Mouse (Mus musculus): ENCODE results near the gene Arhgap25.

DNA sequence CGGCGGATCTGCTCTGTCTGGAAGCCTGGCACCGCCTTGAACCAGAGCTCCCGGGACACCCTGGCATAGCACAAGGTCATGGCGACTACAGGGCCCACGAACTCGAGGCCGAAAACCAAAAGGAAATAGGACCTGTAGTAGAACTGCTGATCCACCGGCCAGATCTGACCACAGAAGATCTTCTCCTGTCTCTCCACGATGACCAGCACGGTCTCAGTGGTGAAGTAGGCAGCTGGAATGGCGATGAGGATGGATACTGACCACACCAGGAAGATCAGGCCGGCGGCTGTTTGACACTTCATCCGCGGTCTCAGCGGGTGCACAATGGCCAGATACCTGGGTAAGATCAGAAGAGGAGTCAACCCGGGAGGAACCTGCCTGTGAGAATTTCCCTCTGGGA, 48.5 kb upstream of the Arhgap25 start:
- no peak for TF ChIP-seq CTCF (IDR thresholded peaks at IDR 0.05; ENCODE audit: low read depth, low read length)
- no peak for TF ChIP-seq GATA1 (IDR thresholded peaks at IDR 0.05; ENCODE audit: borderline replicate concordance, low read length)
- TF ChIP-seq GATA2 (IDR thresholded peaks at IDR 0.05; ENCODE audit: borderline replicate concordance, low read depth, low read length), result no peak
- no peak for TF ChIP-seq TAL1 (conservative IDR thresholded peaks at IDR 0.05; ENCODE audit: low read depth, low read length)
